ENCODE assay signal across 12 mouse cellular contexts in the genomic region with DNA sequence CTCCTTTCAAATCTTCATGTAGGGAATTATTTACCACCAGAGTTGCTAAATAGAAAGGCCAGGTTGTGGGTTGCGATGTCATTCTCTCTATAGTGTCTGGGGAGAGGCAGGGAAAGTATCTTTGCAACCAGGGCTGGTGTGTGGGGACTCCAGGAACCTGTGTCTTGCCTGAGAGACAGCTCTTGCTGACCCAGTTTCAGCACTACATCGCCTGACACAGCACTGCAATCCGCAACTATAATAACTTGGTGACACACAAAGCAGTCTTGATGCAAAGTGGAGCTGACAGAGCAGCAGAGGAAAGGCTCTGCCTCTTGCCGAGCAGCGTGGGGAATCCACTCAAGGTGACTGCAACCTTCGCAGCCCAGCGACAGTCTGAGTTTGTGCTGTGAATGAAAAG. TPM values are rescaled to one million over a fixed set of nuclear protein-coding genes. Genes with fewer than 3 reads are reported as not detected.
DNase-seq lines count a peak whose midpoint lies in the region; ATAC-seq and TF ChIP-seq lines count a peak whose summit lies in the region.
"Had no signal": no experiment of that assay in that cellular context is flagged by ENCODE, and none has a peak within 500 bp of the region (broad histone marks: within the 10 kb centered on the region; RNA-seq: fewer than 3 reads in every experiment).

No protein-coding gene starts in this region.

- peaks cover 9% of the 10 kb centered on the region for H3K4me1 ChIP-seq in hindbrain, embryonic 10.5 days (replicated peaks)
- no peaks in the 10 kb centered on the region for H3K4me1 ChIP-seq in hindbrain, embryonic 14.5 days (replicated peaks; ENCODE audit: control insufficient read depth, insufficient read depth, low read length)
- H3K4me1 ChIP-seq in olfactory bulb, adult 2 months (ENCODE audit: control insufficient read depth, insufficient read depth, low read length) = peaks cover 7% of the 10 kb centered on the region
- H3K4me1 ChIP-seq: lung, embryonic 15.5 days had no signal

- no peak for TF ChIP-seq POLR2A in olfactory bulb, adult 2 months (IDR thresholded peaks at IDR 0.05; ENCODE audit: insufficient read depth, low read depth, low read length)

- no peaks in the 10 kb centered on the region for H3K27me3 ChIP-seq in hindbrain, embryonic 10.5 days (ENCODE audit: insufficient read depth, poor library complexity, severe bottlenecking)
- H3K27me3 ChIP-seq in hindbrain, embryonic 14.5 days (ENCODE audit: control insufficient read depth, insufficient read depth, low read length) = no peaks in the 10 kb centered on the region
- H3K27me3 ChIP-seq: lung, embryonic 15.5 days had no signal

- no peaks in the 10 kb centered on the region for H3K36me3 ChIP-seq in hindbrain, embryonic 10.5 days
- H3K36me3 ChIP-seq in hindbrain, embryonic 14.5 days (replicated peaks; ENCODE audit: control insufficient read depth, insufficient read depth) = no peaks in the 10 kb centered on the region
- H3K36me3 ChIP-seq: lung, embryonic 15.5 days had no signal

- H3K4me2 ChIP-seq in hindbrain, embryonic 14.5 days (replicated peaks) = no peak overlapping the region
- H3K4me2 ChIP-seq: lung, embryonic 15.5 days had no signal

- no peaks in the 10 kb centered on the region for H3K9me3 ChIP-seq in hindbrain, embryonic 10.5 days
- no peaks in the 10 kb centered on the region for H3K9me3 ChIP-seq in hindbrain, embryonic 14.5 days (ENCODE audit: control insufficient read depth, low read length)
- H3K9me3 ChIP-seq: lung, embryonic 15.5 days had no signal

- DNase-seq in adrenal gland, adult 2 months = peak; percentile 57
- DNase-seq in adrenal gland, postnatal 4 days (ENCODE audit: low spot score in 2 of 2) = no peak
- DNase-seq in hindbrain, embryonic 10.5 days (ENCODE audit: low spot score) = peak; percentile 6
- DNase-seq in hindbrain, embryonic 14.5 days (ENCODE audit: low spot score) = no peak
- peak; percentile 5 to 18 for DNase-seq in cerebellum, postnatal 10 days
- no peak for DNase-seq in kidney, adult 8-10 months
- no peak for DNase-seq in kidney, postnatal 25 days
- DNase-seq: kidney, adult 18-20 months had no signal

- H3K4me3 ChIP-seq in hindbrain, embryonic 10.5 days = no peak overlapping the region
- H3K4me3 ChIP-seq in hindbrain, embryonic 14.5 days (replicated peaks; ENCODE audit: low read length) = no peak overlapping the region
- no peak overlapping the region for H3K4me3 ChIP-seq in olfactory bulb, adult 2 months (ENCODE audit: insufficient read depth, low read depth, low read length)
- H3K4me3 ChIP-seq: erythroblast, embryonic 14.5 days; lung, embryonic 15.5 days had no signal

- WGBS in hindbrain, embryonic 10.5 days = 61% methylated on average over 7 of the region's 7 CpGs
- 52% methylated on average over 7 of the region's 7 CpGs for WGBS in hindbrain, embryonic 14.5 days
- 38% methylated on average over 7 of the region's 7 CpGs for WGBS in olfactory bulb, adult 2 months

- TF ChIP-seq CTCF in olfactory bulb, adult 2 months (IDR thresholded peaks at IDR 0.05; ENCODE audit: insufficient read depth, low read depth, low read length) = no peak

- H3K27ac ChIP-seq in hindbrain, embryonic 10.5 days = no peak overlapping the region
- no peak overlapping the region for H3K27ac ChIP-seq in hindbrain, embryonic 14.5 days
- peak overlapping the region; percentile 49; the same call in 1 of the 2 replicates for H3K27ac ChIP-seq in olfactory bulb, adult 2 months (ENCODE audit: insufficient read depth, low read depth, low read length)
- H3K27ac ChIP-seq: lung, embryonic 15.5 days had no signal

- H3K9ac ChIP-seq in hindbrain, embryonic 14.5 days = no peak overlapping the region
- H3K9ac ChIP-seq: lung, embryonic 15.5 days had no signal

- no peak for ATAC-seq in hindbrain, embryonic 14.5 days (ENCODE audit: low FRiP score)
- ATAC-seq: activated CD4-positive, CD25-positive, alpha-beta regulatory T cell, adult 4 months had no signal

RNA-seq across cellular contexts. Expression of gene Tlr4, which starts 42.5 kb away (rescaled TPM):
- 1 to 10 TPM; 6.9 to 8.9 TPM for total RNA-seq in adrenal gland, adult 2 months (2021)
- 0.18 and 0.57 TPM in 2 replicates for polyA plus RNA-seq in adrenal gland, adult 2 months (2012; rRNA removed)
- 1 to 10 TPM; 5.1 to 6.3 TPM for total RNA-seq in adrenal gland, postnatal 4 days (2021)
- 0.88 and 0.99 TPM in 2 replicates for polyA plus RNA-seq in hindbrain, embryonic 10.5 days (2016; fragmentation: Nextera tagmentation; extraction: Ambion mirVana)
- 1.1 and 1.2 TPM in 2 replicates for polyA plus RNA-seq in hindbrain, embryonic 14.5 days (2014; fragmentation: Nextera tagmentation; extraction: Ambion mirVana)
- polyA plus RNA-seq in olfactory bulb, adult 2 months (2012; ENCODE audit: insufficient read depth, insufficient read length, low replicate concordance, missing spikeins) = not detected in 2 replicates
- polyA plus RNA-seq: erythroblast, embryonic 14.5 days had no signal

Comparison
In these comparisons a context has a peak if more than half of its experiments do, and no peak if none do; other contexts are left out.
1. DNase-seq: peak in adrenal gland, adult 2 months (single experiment), hindbrain, embryonic 10.5 days (single experiment) and cerebellum, postnatal 10 days (2 of 2); none in adrenal gland, postnatal 4 days (0 of 2), hindbrain, embryonic 14.5 days (single experiment), kidney, adult 8-10 months (0 of 2) and kidney, postnatal 25 days (0 of 2).